Mouse (Mus musculus): ENCODE data around the gene Fam204a. TPM values are rescaled to one million over a fixed set of nuclear protein-coding genes. Genes with fewer than 3 reads are reported as not detected.

Fam204a gene
- polyA plus RNA-seq, 1 experiment: 12.3 TPM

GRCm38 (mm10) chr19:60149078-60149960, 77.2 kb downstream of the Fam204a start:
- TF ChIP-seq USF1 (IDR thresholded peaks at IDR 0.05; ENCODE audit: low read depth) (no peak), CTCF (IDR thresholded peaks at IDR 0.05; ENCODE audit: control insufficient read depth, insufficient read depth, insufficient read length) (no peak)
- Histone ChIP-seq H3K36me3 (ENCODE audit: control insufficient read depth, insufficient read depth) (no peaks in the 10 kb centered on the region), H3K4me3 (ENCODE audit: insufficient read depth, poor library complexity, severe bottlenecking) (no peak overlapping the region), H3K79me3 (ENCODE audit: low read depth) (no peaks in the 10 kb centered on the region), H3ac (ENCODE audit: control insufficient read depth, insufficient read length, low read depth) (no peak overlapping the region), H3K79me2 (ENCODE audit: control insufficient read depth, insufficient read depth) (no peaks in the 10 kb centered on the region), H3K27me3 (ENCODE audit: control insufficient read depth, insufficient read depth, insufficient read length) (peaks cover 4% of the 10 kb centered on the region)

Other genes starting within 250 kb of the Fam204a start
- gene Prlhr, start 241.6 kb upstream of the Fam204a start, polyA plus RNA-seq (2012; fragmentation: generic; extraction: Trizol): not detected